Mouse (Mus musculus) retina, embryonic 14.5 days (tissue): ENCODE data around the gene Trim71.

Experiments used
- DNase-seq: peaks from one replicate; pipeline ENCODE4 v3.0.0-alpha.2; 2015; ENCODE audit warnings: low spot score

Gene Trim71

GRCm38 (mm10) chr9:114557086-114557485, 7.1 kb downstream of the Trim71 start:
- DNase-seq, result no peak

DNA sequence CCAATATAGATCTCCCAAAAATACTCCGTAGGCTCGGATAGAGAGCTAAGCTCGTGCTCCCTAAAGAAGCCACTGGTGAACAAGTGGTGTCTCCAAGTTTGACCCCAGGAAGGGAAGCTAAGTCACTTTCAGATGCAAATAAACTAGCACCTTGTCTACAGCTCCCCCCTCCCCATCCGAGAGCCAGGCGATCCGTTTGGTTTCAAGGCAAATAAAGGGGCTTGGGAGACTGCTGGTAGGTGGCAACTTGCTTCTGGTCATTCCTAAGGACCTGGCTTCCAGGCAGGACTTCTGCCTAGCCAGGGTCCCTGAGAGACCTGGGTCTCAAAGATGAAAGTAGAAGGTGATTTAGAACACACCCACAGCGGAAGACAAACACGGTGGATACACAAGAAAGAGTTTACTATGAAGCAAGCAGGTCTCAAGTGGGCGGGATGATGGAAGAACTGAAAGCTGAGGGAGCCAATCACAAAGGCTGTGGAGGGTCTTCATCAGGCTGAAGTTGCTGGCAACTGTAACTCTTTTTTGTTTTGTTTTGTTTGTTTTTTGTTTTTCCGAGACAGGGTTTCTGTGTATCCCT, 7.8 kb downstream of the Trim71 start:
- DNase-seq, result no peak

GRCm38 (mm10) chr9:114554355-114554979, 9.7 kb downstream of the Trim71 start:
- DNase-seq, result no peak

- DNase-seq, result no peak
Measured at GRCm38 (mm10) chr9:114553828-114554227, 10.3 kb downstream of the Trim71 start.

DNA sequence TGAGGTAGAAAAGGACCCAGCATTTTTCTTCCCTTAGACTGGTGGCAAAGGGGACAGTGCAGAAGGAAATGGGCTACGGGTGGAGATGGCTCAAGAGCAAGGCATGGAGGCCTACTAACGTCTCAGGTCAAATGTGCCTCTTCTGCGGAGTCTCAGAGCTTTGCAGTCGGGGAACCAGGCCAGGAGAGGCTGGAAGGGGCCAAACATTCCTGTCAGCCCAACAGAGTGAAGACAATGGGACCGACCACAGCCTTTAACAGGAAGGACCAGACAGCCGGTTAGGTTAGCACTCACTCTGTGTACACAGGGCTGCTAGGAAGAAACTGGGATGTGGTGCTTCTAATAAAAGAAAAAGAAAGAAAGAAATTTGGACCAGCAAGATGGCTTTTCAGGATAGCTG, 14.1 kb downstream of the Trim71 start:
- no peak for DNase-seq

GRCm38 (mm10) chr9:114549117-114549516, 15.1 kb downstream of the Trim71 start:
- peak; percentile 73 for DNase-seq

DNA sequence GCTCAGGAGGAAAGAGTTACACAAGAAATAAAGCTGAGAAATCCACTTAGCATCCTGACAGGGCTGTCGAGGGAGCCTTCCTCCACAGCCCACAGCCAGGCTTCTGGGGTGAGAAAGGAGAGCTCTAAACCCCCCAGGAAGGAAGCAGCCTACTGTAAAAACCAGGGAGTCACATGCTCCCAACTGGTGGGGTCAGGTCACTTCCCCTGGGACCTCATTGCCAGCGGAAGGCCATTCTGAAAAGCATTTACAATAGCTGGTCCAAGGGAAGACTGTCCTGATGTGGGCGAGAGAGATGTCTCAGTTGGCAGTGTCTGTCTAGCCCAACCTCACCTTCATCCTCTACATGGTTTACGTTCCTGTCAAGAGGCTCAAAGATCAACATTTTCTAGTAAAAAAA, 15.7 kb downstream of the Trim71 start:
- DNase-seq, result no peak

DNA sequence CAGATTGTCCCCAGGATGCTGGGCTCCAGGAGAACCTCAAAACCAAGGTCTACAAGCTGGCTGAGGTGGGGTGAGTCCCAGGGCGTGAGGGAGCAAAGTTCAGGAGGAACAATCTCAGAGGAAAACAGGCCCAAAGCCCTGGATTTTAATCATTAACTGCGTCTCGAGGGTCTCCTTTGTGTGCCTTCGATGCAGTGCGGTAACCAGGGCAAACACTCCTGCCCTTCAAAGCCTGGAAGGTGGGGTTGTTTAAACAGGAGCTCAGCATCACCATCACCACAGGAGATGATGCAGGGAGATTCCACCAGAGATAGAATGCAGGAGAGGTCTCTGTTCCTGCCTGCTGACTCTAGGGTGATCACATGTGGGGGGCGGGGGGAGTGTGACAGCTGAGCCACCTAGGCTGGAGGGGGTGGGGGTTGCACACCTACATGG, 16.5 kb downstream of the Trim71 start:
- DNase-seq, result no peak

DNA sequence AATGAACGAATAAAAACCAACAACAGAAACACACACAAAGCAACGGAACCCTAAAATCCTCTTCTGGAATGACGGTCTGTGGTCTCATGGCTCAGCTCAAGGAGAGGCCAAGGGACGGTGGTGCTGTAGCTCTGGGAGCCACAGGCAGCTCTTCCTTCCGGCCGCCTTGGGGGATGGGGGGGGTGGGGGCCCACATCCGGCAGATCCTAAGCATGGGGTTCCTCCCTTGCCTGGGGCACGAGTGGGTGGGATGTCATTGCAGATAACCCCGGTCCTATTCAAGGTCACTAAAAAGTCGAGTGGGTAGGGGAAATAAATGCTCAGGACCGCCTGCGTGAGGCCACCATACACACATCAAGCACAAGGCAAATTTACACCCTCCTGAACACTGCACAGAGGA, 17.4 kb downstream of the Trim71 start:
- no peak for DNase-seq

- DNase-seq, result no peak
Measured at GRCm38 (mm10) chr9:114544754-114545393, 19.3 kb downstream of the Trim71 start.

DNA sequence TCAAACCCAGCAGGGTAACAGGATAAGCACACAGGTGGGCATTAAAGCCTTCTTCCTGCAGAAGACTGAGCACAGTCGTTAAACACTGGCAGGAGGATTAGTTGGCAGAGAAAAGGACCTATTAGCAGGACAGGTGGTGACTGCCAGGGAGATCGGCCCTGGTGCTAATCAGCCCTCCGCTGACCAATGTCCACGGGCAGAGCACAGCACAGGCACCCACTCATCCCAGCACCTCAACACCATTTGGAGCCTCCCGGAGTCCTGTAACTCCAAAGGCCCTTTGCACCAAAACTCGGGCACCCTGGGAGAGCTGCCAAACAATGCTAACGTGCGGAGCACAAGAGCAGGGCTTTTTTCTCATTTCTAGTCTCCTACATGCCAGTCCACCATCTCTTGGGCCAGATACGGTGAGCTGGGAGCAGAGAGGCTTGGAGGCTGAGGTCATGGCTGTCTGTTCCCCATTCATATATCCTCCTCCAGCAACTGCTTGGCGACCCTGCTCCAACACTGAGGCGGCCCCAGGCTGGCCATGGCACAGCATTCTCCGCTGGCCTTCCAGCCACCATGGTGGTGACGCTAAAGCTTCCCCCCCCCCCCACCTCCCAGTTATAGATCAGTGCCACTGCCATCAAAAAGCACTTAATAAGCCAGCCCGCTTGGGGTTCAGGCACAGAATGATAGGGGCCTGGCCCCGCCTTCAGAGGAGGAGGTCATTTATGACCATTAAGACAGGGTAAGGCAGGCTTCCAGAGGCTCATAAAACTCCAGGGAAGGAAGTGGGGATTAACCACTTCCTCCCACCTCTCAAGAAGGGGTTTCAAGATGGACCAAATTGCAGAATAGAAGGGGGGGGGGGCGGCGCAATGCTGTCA, 20.1 kb downstream of the Trim71 start:
- DNase-seq, result no peak

DNA sequence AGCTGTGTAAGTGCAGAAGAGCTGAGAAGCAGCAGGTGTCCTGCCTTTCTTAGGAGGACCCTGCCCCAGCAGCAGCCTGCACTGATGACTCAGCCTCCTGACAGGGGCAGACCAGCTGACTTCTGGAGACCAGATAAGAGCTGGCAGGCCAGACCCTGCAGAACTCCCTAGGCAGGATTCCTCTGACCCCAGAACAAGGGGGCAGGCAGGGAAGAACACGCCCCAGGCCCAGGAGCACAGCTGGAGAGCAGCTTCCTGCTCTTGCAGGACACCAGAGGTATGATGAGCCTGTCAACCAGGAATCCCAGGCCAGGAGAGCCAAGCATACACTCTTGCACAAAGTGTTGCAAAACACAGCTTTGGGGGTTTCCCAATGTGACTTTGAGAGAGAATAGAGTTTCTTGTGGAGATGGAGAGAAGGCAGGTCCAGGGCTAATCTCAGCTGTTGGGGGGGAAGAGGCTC, 22.9 kb downstream of the Trim71 start:
- DNase-seq, result no peak

DNA sequence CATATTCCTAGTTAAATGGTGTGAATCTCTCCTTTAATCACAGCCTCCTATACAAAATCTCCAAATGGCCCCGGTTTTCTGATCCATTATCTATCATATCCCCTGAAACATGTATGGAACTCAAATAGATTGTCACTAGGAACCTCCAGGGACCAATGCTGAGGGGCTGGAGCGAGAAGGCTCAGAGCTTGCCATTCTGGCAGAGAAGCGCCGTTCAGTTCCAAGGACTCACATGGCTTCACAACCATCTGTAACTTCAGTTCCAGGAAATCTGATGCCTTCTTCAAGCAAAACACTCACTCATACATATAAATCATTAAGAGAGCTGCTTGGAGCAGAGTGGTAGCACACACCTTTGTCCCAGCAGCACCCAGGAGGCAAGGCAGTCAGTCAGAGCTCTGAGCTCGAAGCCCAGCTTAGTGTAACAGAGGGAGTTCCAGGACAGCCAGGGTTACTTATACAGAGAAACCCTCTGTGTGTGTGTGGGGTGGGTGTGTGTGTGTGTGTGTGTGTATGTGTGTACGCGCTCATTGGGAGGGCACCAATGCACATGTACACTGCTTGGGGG, 25.1 kb downstream of the Trim71 start:
- no peak for DNase-seq

- DNase-seq, result peak; percentile 61
Measured at GRCm38 (mm10) chr9:114536628-114537027, 27.5 kb downstream of the Trim71 start.

GRCm38 (mm10) chr9:114534747-114535517, 29.2 kb downstream of the Trim71 start:
- DNase-seq, result no peak

GRCm38 (mm10) chr9:114533848-114534247, 30.3 kb downstream of the Trim71 start:
- DNase-seq, result no peak

GRCm38 (mm10) chr9:114531276-114531675, 32.9 kb downstream of the Trim71 start:
- DNase-seq, result peak; percentile 43

GRCm38 (mm10) chr9:114528680-114529048, 35.5 kb downstream of the Trim71 start:
- DNase-seq, result no peak

DNA sequence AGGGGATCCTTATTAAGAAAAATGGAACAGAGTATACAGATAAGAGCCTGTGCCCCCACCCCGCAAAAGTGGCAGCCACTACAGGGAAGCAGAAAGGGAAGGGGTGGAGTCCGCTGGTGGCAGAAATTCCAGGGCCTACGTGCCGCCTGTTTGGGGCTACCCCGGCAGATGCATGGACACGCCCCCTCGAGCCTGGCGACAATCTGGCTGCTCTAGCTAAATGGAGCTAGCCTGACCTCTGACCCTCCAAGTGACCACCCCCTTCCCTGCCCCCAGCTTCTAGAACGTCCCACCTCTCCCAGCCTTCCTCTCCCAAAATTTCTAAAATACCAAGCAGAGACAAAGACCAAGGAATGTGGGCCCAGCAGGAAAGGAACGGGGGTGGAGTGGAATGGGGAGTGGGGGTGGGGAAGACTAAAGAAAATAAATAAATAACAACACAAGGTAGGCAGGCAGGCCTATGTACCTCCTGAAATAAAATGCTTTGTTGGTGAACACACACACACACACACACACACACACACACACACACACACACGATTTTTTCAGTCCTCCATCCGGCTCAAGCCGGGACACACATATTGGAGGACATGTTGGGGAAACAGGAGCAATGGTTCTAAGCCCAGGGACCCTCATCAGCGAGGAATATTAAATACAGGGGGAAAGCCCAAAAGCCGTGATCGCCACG, 36.0 kb downstream of the Trim71 start:
- DNase-seq, result peak; percentile 75

GRCm38 (mm10) chr9:114527085-114527484, 37.1 kb downstream of the Trim71 start:
- peak; percentile 81 for DNase-seq

- no peak for DNase-seq
Measured at GRCm38 (mm10) chr9:114526581-114526980, 37.6 kb downstream of the Trim71 start.
